Mouse (Mus musculus): ENCODE results near the gene Katnal1. TPM values are rescaled to one million over a fixed set of nuclear protein-coding genes. Genes with fewer than 3 reads are reported as not detected.

Katnal1 gene
- polyA plus RNA-seq (2012; ENCODE audit: insufficient read depth, insufficient read length, low replicate concordance, missing spikeins) = not detected in 2 replicates

DNA sequence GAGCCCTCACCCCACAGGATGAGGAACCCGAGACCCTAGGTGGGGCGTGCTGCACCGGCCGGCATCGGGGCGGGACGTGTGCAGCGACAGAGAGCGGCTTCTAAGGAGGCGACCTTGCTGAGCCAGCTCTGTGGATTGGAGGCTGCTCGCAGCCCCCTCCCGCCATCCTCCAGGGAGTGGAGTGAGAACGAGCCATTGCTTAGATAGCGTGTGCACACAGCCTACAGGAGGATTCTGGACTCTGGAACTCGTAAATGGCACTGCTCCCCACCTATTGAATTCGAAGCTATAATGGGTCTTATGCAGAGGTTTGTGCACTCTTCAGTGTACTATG is at the start of gene Katnal1:
Gene Katnal1, minus strand, starts transcription at position 205 of the 334 bp plus-strand sequence.
- 1% methylated on average over 16 of the region's 16 CpGs for WGBS
- Histone ChIP-seq H3K27ac (ENCODE audit: insufficient read depth, low read depth, low read length) (peak within 1 kb of the TSS; percentile 97), H3K4me3 (ENCODE audit: insufficient read depth, low read depth, low read length) (peak within 1 kb of the TSS; percentile 82), H3K4me1 (ENCODE audit: control insufficient read depth, insufficient read depth, low read length) (peaks cover 3% of the 10 kb centered on the region)
- TF ChIP-seq CTCF (IDR thresholded peaks at IDR 0.05; ENCODE audit: insufficient read depth, low read depth, low read length) (no peak), POLR2A (IDR thresholded peaks at IDR 0.05; ENCODE audit: insufficient read depth, low read depth, low read length) (no peak)

- Histone ChIP-seq H3K27ac (ENCODE audit: insufficient read depth, low read depth, low read length) (no peak overlapping the region), H3K4me1 (ENCODE audit: control insufficient read depth, insufficient read depth, low read length) (peaks cover 5% of the 10 kb centered on the region), H3K4me3 (ENCODE audit: insufficient read depth, low read depth, low read length) (no peak overlapping the region)
- TF ChIP-seq POLR2A (IDR thresholded peaks at IDR 0.05; ENCODE audit: insufficient read depth, low read depth, low read length) (no peak), CTCF (IDR thresholded peaks at IDR 0.05; ENCODE audit: insufficient read depth, low read depth, low read length) (no peak)
- 74% methylated on average over 18 of the region's 18 CpGs for WGBS
Measured at GRCm38 (mm10) chr5:148978458-148979165, 49.5 kb upstream of the Katnal1 start.

GRCm38 (mm10) chr5:148977698-148978457 is 48.8 kb upstream of the Katnal1 start:
- Histone ChIP-seq H3K27ac (ENCODE audit: insufficient read depth, low read depth, low read length) (no peak overlapping the region), H3K4me3 (ENCODE audit: insufficient read depth, low read depth, low read length) (no peak overlapping the region), H3K4me1 (ENCODE audit: control insufficient read depth, insufficient read depth, low read length) (peaks cover 9% of the 10 kb centered on the region)
- 52% methylated on average over 14 of the region's 14 CpGs for WGBS
- TF ChIP-seq POLR2A (IDR thresholded peaks at IDR 0.05; ENCODE audit: insufficient read depth, low read depth, low read length) (no peak), CTCF (IDR thresholded peaks at IDR 0.05; ENCODE audit: insufficient read depth, low read depth, low read length) (no peak)

GRCm38 (mm10) chr5:148976876-148977275 is 47.8 kb upstream of the Katnal1 start:
- WGBS = 93% methylated on average over 8 of the region's 8 CpGs

DNA sequence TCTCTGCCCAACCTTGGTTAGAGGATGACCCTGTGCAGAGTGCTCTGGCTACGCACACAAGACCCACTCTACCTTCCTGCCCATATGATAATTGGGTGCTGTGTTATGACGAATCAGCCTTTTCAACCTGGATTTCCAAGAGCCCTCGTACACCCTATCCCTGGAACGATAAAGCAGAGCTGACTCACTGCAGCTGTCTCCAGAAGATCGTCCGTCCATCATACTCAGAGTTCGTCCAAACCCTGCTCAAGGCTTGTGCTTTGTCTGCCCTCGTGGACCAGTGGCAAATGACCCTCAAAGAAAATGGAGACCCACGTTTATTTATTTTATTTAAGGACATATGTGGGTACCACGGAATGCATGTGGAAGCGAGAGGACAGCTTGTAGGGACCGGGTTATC is 45.9 kb upstream of the Katnal1 start:
- peaks cover 11% of the 10 kb centered on the region for H3K4me1 ChIP-seq (ENCODE audit: control insufficient read depth, insufficient read depth, low read length)
- no peak overlapping the region for H3K27ac ChIP-seq (ENCODE audit: insufficient read depth, low read depth, low read length)
- WGBS = 95% methylated on average over 12 of the region's 12 CpGs
- H3K4me3 ChIP-seq (ENCODE audit: insufficient read depth, low read depth, low read length) = no peak overlapping the region
- TF ChIP-seq POLR2A (IDR thresholded peaks at IDR 0.05; ENCODE audit: insufficient read depth, low read depth, low read length) (no peak), CTCF (IDR thresholded peaks at IDR 0.05; ENCODE audit: insufficient read depth, low read depth, low read length) (no peak)

More at GRCm38 (mm10) chr5:148976876-148977275, 47.8 kb upstream of the Katnal1 start:
- no peak overlapping the region for H3K27ac ChIP-seq (ENCODE audit: insufficient read depth, low read depth, low read length)
- TF ChIP-seq CTCF (IDR thresholded peaks at IDR 0.05; ENCODE audit: insufficient read depth, low read depth, low read length) (no peak), POLR2A (IDR thresholded peaks at IDR 0.05; ENCODE audit: insufficient read depth, low read depth, low read length) (no peak)
- peaks cover 10% of the 10 kb centered on the region for H3K4me1 ChIP-seq (ENCODE audit: control insufficient read depth, insufficient read depth, low read length)
- no peak overlapping the region for H3K4me3 ChIP-seq (ENCODE audit: insufficient read depth, low read depth, low read length)

- H3K4me1 ChIP-seq (ENCODE audit: control insufficient read depth, insufficient read depth, low read length) = peaks cover 22% of the 10 kb centered on the region
- no peak for TF ChIP-seq POLR2A (IDR thresholded peaks at IDR 0.05; ENCODE audit: insufficient read depth, low read depth, low read length)
- no peak overlapping the region for H3K4me3 ChIP-seq (ENCODE audit: insufficient read depth, low read depth, low read length)
- H3K27ac ChIP-seq (ENCODE audit: insufficient read depth, low read depth, low read length) = no peak overlapping the region
- 13% methylated on average over 6 of the region's 6 CpGs for WGBS
Measured at GRCm38 (mm10) chr5:148973019-148973668, 44.0 kb upstream of the Katnal1 start.

DNA sequence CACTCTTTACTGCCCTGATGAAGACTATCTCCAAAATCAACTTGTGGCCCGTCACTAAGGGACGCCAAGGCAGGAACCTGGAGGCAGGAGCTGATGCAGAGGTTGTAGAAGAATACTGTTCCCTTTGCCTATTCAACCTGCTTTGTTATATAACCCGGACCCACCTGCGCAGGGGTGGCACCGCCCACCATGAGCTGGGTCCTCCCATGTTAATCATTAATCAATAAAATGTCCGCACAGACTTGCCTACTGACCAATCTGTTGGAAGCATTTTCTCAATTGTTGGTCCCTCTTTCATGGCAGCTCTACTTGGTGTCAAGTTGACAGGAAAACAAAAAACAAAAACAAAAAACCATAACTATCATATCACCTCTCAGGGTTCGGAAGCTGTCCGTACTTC is 43.0 kb upstream of the Katnal1 start:
- Histone ChIP-seq H3K4me3 (ENCODE audit: insufficient read depth, low read depth, low read length) (no peak overlapping the region), H3K27ac (ENCODE audit: insufficient read depth, low read depth, low read length) (no peak overlapping the region), H3K4me1 (ENCODE audit: control insufficient read depth, insufficient read depth, low read length) (peaks cover 24% of the 10 kb centered on the region)
- no peak for TF ChIP-seq POLR2A (IDR thresholded peaks at IDR 0.05; ENCODE audit: insufficient read depth, low read depth, low read length)
- no peak for TF ChIP-seq CTCF (IDR thresholded peaks at IDR 0.05; ENCODE audit: insufficient read depth, low read depth, low read length)
- 94% methylated on average over 8 of the region's 8 CpGs for WGBS

GRCm38 (mm10) chr5:148969648-148970047 is 40.5 kb upstream of the Katnal1 start:
- Histone ChIP-seq H3K27ac (ENCODE audit: insufficient read depth, low read depth, low read length) (no peak overlapping the region), H3K4me3 (ENCODE audit: insufficient read depth, low read depth, low read length) (no peak overlapping the region), H3K4me1 (ENCODE audit: control insufficient read depth, insufficient read depth, low read length) (peaks cover 35% of the 10 kb centered on the region)
- 29% methylated on average over 9 of the region's 9 CpGs for WGBS
- TF ChIP-seq POLR2A (IDR thresholded peaks at IDR 0.05; ENCODE audit: insufficient read depth, low read depth, low read length) = no peak
- no peak for TF ChIP-seq CTCF (IDR thresholded peaks at IDR 0.05; ENCODE audit: insufficient read depth, low read depth, low read length)

Data from olfactory bulb, adult 2 months (tissue).